Mouse (Mus musculus) T-helper 17 cell (primary cell): ENCODE measurements around the gene Kcnab3.
"Not testable (repeated sequence)": the region's sequence is repeated elsewhere in the genome, so short reads cannot be mapped to it uniquely, and the experiment has no call there.

Experiments
- in situ Hi-C, 2 experiments: fragments of 300-600 bp; cut with MboI, MseI; formaldehyde crosslinking; loops; 1 replicate in 1 of 2; 2 replicates in 1 of 2; pipeline ENCODE4 v1.15.1; 2025; ENCODE audit warnings: high pct_unique_total_duplicates in 2 of 2

Kcnab3 gene

GRCm38 (mm10) chr11:69325628-69326407 is at the start of gene Kcnab3:
Kcnab3 (plus strand) TSS chr11:69326258.
- in situ Hi-C loops: no loop called here

GRCm38 (mm10) chr11:69277267-69277666 is 48.8 kb upstream of the Kcnab3 start:
- in situ Hi-C loops: loop anchor here in 1 of 2 experiments (5.0 kb wide), 1 partner anchor 35 kb away; no protein-coding TSS in a partner anchor

DNA sequence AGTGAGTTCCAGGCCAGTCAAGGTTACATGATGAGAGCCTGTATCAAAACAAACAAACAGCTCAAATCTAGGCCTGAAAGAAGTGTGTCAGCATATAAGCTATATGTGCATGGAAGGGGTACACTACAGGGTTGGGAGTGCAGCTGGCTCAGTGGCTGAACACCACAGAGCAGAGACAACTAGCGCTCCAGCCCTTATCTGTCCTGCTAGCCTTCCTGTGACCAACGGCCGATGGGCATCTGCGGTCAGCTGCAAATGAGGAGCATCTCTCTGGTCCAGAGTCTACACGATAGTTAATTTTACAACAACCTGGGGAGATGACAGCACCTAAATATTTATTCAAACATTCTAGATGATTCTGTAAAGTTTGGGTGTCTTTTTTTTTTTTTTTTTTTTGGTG is 34.9 kb upstream of the Kcnab3 start:
- in situ Hi-C loops: no loop called here

- in situ Hi-C loops: no loop called here
Measured at GRCm38 (mm10) chr11:69295286-69295685, 30.8 kb upstream of the Kcnab3 start.

DNA sequence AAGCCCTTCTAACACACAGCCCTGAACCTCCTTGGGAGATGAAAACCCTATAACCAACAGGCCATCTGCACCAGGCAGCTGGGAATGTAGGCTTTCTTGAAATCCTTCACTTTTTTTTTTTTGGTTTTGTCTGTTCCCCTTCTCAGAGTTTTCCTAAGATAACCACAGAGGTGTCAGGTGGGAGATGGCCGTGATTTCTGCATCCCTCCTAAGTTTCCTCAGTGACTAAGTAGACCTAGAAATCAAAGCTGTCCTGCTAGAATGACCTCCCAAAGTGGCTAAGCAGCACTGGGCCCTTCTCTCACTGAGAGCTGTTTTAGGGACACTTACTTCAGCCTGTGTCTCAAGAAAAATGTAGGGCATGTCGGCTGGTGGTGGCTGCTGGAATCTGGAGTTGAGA is 28.3 kb upstream of the Kcnab3 start:
- in situ Hi-C loops: no loop called here

DNA sequence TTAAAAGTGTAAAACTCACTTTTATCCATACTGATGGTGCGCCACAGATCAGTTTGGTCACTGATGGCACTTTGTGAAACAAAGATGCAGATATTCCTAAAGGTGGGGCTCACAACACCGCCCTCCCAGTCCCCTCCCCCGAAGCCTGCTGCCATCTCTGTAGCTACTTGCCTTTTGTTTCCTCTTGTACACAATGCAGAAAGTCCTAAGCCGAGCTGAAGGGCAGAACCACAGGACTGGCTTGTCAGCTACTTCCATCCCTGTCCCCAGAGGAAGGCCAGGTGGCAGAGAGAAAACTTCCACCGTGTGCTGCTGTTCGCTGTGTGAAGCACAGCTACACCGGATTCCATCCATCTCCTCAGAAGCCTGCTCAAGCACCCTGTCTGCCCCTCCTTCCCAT is 27.8 kb upstream of the Kcnab3 start:
- in situ Hi-C loops: no loop called here

- in situ Hi-C loops: no loop called here
Measured at GRCm38 (mm10) chr11:69302817-69303216, 23.2 kb upstream of the Kcnab3 start.

DNA sequence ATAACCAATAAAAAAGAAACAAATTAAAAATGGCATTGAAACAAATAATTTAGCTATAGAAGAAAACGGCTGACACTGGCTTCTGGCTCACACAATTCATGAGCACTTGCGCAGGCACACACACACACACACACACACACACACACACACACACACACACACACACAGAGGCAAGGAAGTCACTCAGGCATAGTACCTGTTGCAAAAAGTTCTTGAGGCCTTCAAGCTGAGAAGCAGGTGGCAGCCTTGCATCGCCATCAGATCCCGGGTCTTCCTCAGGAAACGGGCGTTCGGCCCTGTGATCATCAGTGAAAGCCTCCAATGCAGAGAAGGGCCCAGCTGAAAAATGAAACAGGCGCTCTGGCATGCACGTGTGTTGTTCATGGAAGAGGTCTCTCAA is 20.8 kb upstream of the Kcnab3 start:
- in situ Hi-C loops: loop anchor here in 1 of 2 experiments (5.0 kb wide), 1 partner anchor 147 kb away; no protein-coding TSS in a partner anchor

GRCm38 (mm10) chr11:69306039-69306438 is 20.0 kb upstream of the Kcnab3 start:
- in situ Hi-C loops: loop anchor here in 1 of 2 experiments (5.0 kb wide), 1 partner anchor 146 kb away; no protein-coding TSS in a partner anchor

GRCm38 (mm10) chr11:69311266-69311665 is 14.8 kb upstream of the Kcnab3 start:
- in situ Hi-C loops: loop anchor here in 1 of 2 experiments (5.0 kb wide), 1 partner anchor 34 kb away; no protein-coding TSS in a partner anchor

GRCm38 (mm10) chr11:69316361-69316760 is 9.7 kb upstream of the Kcnab3 start:
- in situ Hi-C loops: no loop called here

DNA sequence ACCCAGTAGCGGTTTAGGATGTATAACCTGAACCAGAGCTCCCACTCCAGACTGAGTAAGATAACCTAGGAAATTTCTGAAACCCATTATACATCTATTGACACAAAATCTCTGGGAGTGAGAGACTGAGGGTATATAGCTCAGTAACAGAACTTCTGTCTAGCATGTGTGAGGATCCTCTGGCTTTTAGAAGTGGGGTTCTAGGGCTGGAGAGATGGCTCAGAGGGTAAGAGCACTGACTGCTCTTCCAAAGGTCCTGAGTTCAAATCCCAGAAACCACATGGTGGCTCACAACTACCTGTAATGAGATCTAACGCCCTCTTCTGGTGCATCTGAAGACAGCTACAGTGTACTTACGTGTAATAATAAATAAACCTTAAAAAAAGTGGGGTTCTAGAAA is 8.1 kb upstream of the Kcnab3 start:
- in situ Hi-C loops: not testable (repeated sequence)

DNA sequence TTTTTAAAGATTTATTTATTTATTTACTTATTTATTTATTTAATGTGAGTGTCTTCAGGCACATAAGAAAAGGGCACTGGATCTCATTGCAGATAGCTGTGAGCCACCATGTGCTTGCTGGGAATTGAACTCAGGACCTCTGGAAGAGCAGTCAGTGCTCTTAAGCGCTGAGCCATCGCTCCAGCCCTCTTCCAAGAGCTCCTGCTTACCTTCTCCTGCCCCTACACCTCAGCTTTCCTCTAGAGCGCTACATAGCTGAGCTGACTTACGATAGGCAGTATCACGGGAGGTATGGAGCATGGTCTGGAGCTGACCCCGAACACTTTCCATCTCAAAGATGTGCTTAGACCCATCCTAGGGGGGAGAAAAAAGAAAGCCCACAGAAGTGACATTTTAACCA is 4.5 kb upstream of the Kcnab3 start:
- in situ Hi-C loops: no loop called here

DNA sequence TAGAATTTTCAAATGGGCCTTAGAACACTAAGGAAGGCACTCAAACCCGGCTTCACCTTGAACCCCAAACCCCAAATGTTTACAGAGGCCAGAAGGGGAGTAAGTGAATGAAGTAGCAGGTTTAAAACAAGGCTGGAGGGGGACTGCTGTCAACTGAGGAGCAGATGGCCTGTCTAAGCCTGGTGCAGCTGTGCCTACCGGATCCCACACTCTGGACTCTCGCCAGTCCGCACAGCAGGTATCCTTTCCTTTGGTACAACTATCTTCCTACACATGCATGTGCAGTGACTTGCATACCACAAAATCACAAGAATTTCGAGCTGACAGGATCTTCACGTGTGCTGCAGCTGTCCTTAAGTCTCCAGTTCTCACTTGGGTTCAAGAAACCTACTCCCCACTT is 4.0 kb upstream of the Kcnab3 start:
- in situ Hi-C loops: no loop called here

GRCm38 (mm10) chr11:69322693-69323471 is 3.2 kb upstream of the Kcnab3 start:
- in situ Hi-C loops: no loop called here

DNA sequence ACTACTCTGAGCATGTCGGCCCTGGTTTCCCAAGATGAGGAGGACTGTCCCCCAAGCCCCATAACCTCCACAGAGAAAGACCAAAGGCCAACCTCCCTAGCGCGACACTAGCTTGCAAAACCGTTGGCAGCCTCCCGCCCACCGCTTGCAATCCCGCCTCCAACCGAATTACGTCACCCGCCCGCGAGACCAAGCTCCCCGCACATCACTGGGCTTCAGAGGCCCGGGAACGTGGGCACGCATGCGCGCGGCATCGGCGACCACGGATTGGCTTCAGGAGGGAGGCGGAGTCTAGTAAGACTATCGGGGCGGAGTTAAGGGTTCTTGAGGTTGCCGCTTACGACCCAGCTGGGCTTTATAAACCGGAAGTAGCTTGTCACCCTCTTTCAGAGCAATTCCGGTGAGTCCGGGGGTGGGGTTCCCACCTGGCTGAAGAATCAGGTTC is 2.4 kb upstream of the Kcnab3 start, which contains the start of the genes Cntrob and Trappc1:
Cntrob (minus strand) TSS at position 109 of the 445 bp plus-strand sequence.
Trappc1 (plus strand) TSS at position 314 of the 445 bp plus-strand sequence.
- in situ Hi-C loops: no loop called here

DNA sequence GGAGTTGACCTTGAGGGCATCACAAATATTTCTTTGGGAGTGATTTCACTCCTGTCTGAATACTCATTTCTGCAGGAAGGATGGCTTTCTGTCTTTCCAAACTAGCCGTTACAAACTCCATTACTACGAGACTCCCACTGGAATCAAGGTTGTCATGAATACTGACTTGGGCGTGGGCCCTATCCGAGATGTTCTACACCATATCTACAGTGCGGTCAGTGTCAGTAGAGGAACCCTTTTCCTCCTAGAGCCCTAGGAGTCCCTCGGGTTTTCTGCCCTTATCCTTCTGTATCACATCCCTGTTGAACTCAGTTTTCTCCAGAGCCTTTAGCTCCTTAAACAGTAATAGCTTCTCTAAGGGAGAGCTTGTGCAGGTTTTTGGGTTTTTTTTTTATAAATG is 1.3 kb upstream of the Kcnab3 start:
- in situ Hi-C loops: no loop called here

- in situ Hi-C loops: no loop called here
Measured at GRCm38 (mm10) chr11:69326408-69327156, 524 bp downstream of the Kcnab3 start.

DNA sequence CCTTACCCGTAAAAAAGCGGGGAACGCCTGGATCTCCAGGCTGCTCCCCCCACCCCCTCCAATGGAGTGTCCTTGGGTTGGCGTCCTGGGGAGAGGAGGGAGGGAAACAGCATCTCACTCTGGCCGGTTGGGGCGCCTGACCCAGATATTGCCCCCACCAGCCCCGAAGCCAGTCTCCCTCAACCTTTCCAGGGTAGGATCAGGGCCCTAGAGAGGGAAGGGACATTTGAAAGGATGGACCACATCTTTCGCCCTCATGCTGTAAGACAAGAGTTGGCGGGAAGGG is 1.0 kb downstream of the Kcnab3 start:
- in situ Hi-C loops: no loop called here

DNA sequence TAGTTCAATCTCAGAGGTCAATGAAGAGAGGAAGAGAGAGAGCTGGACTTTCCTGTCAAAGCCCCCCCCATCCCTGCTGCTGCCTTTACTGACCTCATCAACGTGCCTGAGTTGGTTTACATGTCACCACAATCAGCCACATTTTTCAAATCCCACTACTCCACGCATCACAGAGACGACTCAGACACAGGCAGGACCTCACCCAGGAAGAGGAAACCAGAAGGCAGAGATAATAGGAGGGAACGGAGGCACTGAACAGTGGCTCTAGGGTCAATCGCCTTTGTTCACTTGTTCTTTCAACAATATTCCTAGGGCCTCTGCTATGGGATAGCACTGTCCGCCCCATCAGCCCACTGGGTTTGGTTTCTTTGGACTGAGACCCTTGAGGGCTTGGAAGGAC is 1.6 kb downstream of the Kcnab3 start:
- in situ Hi-C loops: no loop called here

- in situ Hi-C loops: no loop called here
Measured at GRCm38 (mm10) chr11:69328517-69328916, 2.5 kb downstream of the Kcnab3 start.

DNA sequence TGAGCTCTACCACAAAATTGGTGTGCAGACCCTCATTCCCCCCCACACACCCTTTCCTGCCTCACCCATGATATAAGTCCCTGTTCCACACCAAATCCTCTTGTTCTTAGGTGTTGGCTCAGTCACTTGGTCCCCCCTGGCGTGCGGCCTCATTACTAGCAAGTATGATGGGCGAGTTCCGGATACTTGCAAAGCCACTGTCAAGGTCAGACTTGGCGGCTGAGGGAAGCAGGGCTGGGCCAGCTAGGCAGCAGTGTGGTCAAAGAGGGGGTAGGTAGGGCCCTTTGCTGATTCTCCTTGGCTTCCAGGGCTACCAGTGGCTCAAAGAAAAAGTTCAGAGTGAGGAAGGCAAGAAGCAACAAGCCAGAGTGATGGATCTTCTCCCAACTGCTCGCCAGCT is 5.1 kb downstream of the Kcnab3 start:
- in situ Hi-C loops: no loop called here
